Mouse (Mus musculus) gastrocnemius, postnatal 25 days (tissue): Measurements from ENCODE around the gene Podxl2. TPM values are rescaled to one million over a fixed set of nuclear protein-coding genes. Genes with fewer than 3 reads are reported as not detected.

ENCODE experiments used
- DNase-seq: peaks from one replicate; pipeline ENCODE4 v3.0.0; 2022
- total RNA-seq, 2 experiments: library from RNA; stranded (reverse); gene quantifications; 1 replicate in 1 of 2; 2 replicates in 1 of 2; pipeline ENCODE4 v1.2.3; 2021

The Podxl2 gene
- total RNA-seq, 2 experiments from 2014 or later = 49.4 to 53.0 TPM

DNA sequence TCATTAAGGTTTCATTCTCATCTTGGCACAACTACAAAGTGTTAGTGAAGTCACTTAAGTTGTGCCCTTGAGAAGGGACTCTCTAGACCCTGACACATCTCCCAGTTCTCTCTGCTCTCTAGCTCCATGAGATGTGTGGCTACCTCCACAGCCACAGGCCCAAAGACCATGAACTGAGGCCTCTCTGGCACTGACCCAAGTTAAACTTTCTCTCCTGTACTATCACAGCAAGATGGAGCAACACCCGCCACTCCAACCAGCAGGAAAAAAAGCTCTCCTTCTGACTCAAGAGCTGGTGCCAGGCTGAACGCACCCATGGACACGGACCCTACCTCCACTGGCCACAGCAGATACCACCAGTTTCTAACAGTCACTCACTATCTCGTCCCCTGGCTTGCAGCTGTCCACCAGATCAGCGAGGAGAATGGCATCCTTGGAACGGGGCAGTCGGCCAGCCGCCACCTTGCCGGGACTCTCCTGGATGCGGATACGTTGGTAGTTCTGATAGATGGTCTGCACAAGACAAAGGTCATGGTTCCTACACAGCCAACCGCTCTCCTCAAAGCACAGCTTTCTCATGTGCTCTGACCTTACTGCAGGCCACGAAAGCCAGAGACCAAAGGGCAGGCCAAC is 14.7 kb upstream of the Podxl2 start:
- DNase-seq = no peak

DNA sequence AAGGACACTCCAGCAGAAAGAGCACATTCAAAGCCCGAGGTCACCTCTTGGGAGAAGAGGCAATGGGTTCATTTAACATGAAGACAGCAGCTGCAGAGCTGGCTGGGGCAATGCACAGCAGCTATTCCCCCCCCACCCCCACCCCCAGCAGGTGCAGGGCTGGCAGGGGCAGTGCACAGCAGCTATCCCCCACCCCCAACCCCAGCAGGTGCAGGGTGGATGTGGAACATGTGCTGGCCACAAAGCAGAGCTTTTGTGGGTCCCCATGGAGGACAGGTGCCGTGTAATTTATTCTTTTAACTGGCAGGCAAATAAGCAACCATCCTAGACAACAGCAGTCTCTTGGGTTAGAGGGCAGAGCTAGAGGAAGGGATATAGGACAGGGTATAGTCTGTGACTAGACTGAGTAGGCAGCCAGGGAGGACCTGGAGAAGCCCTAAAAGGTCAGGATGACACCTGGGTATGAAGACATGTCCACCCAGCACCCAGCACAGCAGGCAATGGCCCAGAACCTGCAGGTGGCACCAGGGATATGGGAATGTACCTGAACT is 11.6 kb upstream of the Podxl2 start:
- DNase-seq = no peak

- no peak for DNase-seq
Observed at GRCm38 (mm10) chr6:88885644-88886416, 11.0 kb upstream of the Podxl2 start.

- no peak for DNase-seq
Observed at GRCm38 (mm10) chr6:88884690-88885089, 9.8 kb upstream of the Podxl2 start.

DNA sequence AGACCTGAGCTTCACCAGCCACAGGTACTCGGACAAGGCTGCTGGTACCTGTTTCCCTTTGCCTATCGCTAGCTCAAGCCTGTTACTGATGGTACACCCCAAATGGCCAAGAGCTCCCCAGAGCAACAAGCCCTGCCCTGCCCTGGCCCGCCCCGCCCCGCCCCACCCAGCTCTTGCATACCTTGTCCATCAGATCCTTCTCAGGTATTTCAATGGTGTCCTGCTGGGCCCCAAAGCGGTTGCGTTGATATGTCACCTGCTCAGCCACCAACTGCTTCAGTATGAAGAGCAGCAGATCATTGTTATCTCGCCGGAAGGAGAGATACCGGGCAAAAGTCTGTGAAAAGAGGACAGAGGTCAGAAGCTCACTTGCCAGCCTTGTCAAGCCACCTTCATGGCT is 9.4 kb upstream of the Podxl2 start:
- DNase-seq = no peak

DNA sequence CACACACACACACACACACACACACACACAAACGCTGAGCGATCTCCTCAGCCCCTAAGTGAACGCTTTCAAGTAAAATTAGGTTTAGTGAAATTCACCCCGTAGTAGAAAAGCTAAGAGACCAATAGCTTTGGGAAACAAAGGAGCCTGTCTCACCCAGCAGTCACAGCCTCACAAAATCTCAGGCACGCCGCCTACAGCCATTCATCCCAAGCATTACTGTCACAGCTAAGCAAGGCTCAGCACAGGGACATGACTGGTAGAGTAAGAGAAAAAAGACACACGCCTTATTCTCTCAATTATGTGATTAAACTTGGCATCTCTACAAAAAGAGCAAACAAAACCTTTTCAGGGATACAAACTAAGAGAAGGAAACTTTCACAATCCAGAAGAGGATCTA is 6.5 kb upstream of the Podxl2 start:
- DNase-seq = no peak

DNA sequence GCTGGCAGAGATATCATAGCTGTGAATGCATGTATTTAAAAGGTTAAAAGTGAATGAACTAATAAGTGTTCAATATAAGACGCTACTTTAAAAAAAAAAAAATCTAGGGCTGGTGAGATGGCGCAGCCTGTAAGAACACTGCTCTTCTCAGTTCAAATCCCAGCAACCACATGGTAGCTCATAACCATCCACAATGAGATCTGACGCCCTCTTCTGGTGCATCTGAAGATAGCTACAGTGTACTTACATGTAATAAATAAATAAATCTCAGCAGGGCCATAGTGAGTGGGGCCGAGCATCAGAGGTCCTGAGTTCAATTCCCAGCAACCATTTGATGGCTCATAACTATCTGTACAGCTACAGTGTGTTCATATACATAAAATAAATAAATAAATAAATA is 4.6 kb upstream of the Podxl2 start:
- no peak for DNase-seq

GRCm38 (mm10) chr6:88873965-88874867 is 628 bp downstream of the Podxl2 start:
- no peak for DNase-seq

- DNase-seq = no peak
Observed at GRCm38 (mm10) chr6:88872811-88873210, 2.0 kb downstream of the Podxl2 start.

DNA sequence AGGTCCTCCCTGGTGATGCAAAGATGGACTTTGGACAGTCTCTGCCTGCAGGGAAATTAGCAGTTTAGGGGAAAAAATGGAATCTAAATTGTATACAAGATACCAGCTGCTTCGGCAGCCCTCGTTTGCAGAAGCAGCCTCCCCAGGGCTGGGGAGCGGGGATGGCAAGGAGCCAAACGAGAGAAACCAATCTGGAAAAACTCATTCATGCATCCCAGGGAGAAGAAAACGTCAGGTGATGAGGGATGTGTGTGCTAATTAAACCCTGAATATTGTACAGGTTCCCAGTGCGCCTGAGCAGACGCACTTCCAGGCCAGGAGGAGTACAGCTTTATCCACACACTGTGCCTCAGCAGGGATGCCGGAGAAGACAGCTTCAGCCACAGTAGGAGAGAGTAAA is 3.3 kb downstream of the Podxl2 start:
- no peak for DNase-seq

DNA sequence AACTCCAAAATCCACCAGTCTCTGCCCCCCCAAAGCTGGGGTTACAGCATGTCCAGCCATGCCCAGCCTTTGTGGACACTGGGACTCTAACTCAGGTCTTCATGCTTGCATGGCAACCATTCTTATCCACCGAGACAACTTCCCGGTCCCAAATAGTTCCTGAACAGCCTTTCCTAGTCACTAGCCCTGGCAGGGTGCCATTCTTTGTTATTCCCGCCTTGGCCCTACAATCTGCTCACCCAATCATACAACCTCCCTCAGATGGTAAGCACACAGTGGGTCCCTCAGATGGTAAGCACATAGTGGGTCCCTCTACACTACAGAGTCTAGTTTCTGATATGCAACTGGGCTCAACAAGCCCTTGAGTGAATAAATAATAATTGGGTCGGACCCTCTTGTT is 4.2 kb downstream of the Podxl2 start:
- no peak for DNase-seq

GRCm38 (mm10) chr6:88869459-88869858 is 5.4 kb downstream of the Podxl2 start:
- DNase-seq = no peak

- no peak for DNase-seq
Observed at GRCm38 (mm10) chr6:88865704-88866103, 9.1 kb downstream of the Podxl2 start.

GRCm38 (mm10) chr6:88860914-88861313 is 13.9 kb downstream of the Podxl2 start:
- DNase-seq = no peak

GRCm38 (mm10) chr6:88858341-88858740 is 16.5 kb downstream of the Podxl2 start:
- DNase-seq = no peak

- DNase-seq = no peak
Observed at GRCm38 (mm10) chr6:88857830-88858229, 17.0 kb downstream of the Podxl2 start.

DNA sequence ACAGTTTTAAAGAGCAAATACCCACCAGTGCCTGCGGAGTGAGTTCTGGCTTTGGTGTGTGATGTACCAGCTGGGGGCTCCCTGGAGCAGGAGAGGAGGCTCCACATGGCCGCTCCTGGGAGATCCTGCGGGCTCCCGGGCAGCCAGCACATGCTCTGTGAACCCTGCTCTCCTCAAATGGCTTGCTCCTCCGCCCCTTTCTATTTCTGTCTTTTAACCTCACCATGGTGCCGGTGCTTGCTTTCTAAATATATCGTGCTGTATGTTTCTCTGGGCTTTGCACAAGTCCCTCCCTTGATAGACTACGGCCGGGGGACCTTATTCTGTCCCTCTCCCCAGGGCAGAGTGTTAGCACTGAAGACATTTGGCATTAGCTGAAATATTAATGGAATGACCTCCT is 17.6 kb downstream of the Podxl2 start:
- peak; percentile 78 for DNase-seq

DNA sequence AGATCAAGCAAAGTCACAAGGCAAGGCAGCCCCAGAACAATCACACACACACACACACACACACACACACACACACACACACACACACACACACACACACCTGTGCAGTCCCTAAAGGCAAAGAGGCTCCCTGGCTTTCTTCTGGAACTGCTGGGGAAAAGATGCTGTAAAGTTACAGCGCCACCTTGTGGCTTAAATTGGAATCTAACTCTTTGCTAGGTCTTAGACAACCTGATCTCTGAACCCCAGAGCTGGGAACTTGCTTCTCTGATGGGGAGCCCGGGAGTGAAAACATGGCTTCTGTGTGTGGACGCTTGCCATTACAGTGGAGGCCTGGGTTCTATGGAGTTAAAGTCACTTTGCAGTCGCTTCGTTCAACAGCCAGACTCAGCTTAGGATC is 19.2 kb downstream of the Podxl2 start:
- no peak for DNase-seq

DNA sequence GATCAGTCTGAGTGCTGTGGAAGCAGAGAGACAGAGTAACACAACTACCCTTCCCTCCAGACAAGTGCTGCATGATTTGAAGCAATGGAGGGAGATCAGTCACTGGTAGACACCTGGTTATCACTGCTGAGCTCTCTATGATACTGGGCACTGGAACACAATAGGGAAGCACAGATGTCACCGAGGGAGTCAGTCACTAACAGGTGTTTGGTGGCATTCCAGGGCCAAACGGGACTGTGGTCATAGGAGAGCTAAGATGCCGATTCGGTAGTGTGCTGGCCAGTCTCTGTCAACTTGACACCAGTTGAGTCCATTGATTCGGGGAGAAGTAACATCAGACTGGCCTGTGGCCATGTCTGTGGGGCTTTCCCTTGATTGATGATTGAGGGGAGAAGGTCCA is 20.3 kb downstream of the Podxl2 start:
- no peak for DNase-seq

GRCm38 (mm10) chr6:88850034-88850433 is 24.8 kb downstream of the Podxl2 start:
- DNase-seq = no peak

- DNase-seq = no peak
Observed at GRCm38 (mm10) chr6:88849270-88849669, 25.6 kb downstream of the Podxl2 start.

DNA sequence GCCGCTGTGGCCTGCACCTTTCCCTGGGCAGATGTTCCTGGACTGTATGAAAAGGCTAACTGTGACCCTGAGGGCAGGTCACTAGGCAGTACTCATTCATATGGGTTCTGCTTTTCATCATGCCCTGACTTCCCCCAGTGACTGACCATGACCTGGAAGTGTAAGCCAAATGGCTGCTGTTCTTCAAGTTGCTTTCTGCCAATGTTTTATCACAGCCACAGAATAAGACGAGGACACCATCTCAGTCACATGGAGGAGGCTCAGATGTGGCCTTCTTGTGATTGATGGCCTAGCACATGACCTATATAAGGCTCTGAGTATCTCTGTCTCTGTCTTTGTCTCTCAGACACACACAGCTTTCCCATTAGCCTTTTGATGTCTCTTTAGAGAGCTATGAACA is 27.3 kb downstream of the Podxl2 start:
- no peak for DNase-seq
